Mouse (Mus musculus) granulocyte monocyte progenitor cell, adult 5-6 weeks (primary cell): ENCODE measurements around the gene Ankrd11. TPM values are rescaled to one million over a fixed set of nuclear protein-coding genes. Genes with fewer than 3 reads are reported as not detected.

Experiments used
- ATAC-seq: replicated peaks from 2 replicates; pipeline ENCODE4 v1.8.0; 2016; ENCODE audit warnings: mild to moderate bottlenecking, moderate TSS enrichment, inconsistent platforms; ENCODE audit not compliant: poor library complexity, severe bottlenecking
- total RNA-seq, 2 experiments: library from RNA; stranded (forward) in 1 of 2; stranded (reverse) in 1 of 2; fragments of 200-712, 200-1000 nt in 1 of 2; fragments of >200 nt in 1 of 2; fragmentation: Nextera tagmentation in 1 of 2; gene quantifications; 2 replicates each; pipeline ENCODE4 v1.2.3; 2014 to 2017

The Ankrd11 gene
- total RNA-seq, 2 experiments from 2014 or later: 63.9 to 86.3 TPM

DNA sequence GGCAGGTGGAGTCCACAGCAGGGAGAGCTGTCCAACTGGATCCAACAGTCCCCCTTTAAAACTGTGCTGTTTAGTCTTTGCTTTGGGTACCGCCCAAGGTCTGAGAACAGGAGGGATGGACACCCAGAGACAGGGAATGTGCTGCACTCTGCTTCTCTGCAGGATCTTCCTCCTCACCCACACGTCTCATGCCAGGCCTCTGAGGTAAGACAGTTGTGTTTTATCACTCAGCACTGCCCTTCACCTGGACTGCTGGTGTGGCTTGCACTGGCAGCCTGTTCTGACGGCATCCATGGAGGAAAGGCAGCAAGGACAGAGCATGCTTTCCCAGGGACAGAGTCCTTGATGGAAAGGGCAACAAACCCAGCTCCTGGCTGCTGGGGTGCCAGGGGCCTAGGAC lies 139.5 kb downstream of the Ankrd11 start:
- ATAC-seq: no peak

DNA sequence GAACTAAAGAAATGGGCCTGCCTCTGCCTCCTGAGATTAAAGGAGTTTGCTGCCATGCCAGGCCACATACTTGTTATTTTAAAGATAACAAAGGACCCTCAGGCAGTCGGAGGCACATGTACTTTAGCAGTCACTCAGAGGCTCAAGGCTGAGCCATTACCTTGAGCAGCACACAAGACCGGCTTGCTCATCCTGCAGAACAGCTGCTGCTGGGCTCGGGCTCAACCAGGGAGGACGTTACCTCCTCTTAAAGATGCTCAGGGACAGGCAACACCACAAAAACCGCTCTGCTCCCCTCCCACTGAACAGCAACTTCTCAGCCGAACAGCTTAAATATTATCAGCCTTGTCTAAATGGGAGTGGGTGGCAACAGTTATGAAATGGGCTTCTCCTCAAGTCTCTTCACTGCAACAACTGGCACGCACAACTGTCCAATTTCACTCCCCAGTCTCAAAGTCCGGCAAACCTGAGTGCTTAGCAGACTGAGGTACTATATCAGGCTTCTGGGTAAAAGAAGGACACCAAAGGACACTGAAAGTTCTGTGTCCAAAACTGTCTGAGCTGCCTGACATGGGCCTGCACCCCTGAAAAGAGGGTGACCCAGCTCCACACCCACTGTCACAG lies 140.1 kb downstream of the Ankrd11 start:
- no peak for ATAC-seq

DNA sequence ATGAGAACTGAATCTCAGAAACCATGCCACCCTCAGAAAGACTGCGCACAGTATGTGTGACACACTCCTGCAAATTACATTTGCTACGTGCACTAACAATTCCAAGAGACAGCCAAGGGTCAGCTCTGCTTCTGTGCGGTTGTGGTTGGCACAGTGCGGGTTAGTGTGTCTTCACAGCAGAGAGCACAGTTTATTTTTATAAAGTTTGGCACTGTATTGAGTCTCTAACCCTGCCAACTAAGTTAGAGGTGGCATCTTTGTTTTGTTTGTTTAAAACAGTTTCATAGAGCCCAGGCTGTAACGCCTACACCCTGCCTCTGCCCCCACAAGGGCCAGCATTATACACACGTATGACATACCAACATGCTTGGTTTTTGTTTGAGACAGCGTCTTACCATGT lies 140.6 kb downstream of the Ankrd11 start:
- ATAC-seq: no peak

DNA sequence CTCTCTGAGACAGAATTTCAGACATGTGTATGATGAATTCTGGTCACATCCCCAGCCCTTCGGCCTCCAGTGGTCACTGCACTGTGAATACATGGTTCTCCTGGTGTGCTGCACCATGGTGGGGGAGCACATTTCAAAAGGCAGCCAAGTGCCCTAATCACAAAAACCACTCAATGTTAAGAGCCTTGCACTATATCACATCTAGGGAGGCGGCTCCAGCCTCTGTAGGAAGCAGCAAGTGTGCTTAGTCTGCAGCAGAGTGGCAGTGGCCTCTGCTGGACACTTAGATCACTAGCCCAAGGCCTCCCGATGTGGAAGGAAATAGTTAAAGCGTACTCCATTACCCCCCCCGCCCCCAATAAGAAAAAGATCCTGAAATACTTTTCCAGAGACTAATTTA lies 143.0 kb downstream of the Ankrd11 start:
- ATAC-seq: no peak

DNA sequence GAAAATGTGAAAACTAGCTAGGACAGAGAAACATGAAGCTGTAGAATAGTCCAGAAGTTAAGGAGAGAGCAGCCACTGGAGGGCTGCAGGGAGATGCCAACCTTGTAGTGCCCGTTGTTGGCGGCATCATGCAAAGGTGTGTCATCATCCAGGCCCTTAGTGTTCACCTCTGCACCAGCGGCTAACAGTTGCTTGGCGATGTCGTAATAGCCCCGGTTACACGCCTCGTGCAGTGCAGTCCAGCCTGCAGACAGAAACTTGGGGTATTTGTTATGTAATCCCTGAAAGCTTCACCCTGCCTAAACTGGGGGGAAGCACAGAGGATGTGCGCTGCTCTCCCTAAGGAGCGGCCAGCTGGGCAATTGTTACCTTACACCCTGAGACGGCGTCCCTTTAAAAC lies 143.6 kb downstream of the Ankrd11 start:
- peak; percentile 96 for ATAC-seq

DNA sequence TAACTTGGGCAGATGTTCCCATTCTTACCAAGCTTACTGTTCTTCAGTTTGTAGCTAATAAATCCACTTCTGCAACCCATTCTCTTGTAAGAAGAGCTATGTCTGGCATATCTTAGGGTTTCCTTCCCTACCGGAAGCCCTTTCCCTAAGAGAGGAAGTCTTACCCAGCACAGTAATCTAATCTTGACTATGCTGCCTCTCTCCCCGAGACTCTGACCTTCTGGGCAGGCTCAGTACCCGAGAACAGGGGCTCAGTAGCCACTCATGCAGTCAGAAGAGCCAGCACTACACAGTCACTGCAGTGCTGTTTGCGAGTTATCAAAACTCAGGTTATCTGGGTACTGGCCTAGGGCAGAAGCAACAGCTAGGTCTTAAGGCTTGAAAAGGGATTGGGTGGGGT lies 144.1 kb downstream of the Ankrd11 start:
- peak; percentile 7; the same call in 1 of the 2 replicates for ATAC-seq

DNA sequence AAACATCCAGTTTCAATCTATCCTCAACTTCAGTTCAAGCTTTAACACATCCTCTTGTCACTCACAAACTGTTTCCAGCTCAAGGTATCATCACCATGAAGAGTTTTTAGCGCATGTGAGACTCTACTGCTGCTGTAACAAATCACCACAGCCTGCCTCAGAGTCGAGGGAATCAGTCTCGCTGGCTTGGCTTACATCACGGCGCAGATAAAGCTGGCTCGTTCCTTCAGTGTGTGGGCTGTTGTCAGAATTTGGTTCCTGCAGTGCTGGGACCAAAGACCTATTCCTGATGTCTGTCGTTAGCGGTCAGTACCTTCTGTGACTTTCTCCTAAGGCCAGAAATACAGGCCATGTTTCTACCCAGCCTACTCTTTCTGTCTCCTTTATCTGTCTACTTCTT lies 144.9 kb downstream of the Ankrd11 start:
- no peak for ATAC-seq

DNA sequence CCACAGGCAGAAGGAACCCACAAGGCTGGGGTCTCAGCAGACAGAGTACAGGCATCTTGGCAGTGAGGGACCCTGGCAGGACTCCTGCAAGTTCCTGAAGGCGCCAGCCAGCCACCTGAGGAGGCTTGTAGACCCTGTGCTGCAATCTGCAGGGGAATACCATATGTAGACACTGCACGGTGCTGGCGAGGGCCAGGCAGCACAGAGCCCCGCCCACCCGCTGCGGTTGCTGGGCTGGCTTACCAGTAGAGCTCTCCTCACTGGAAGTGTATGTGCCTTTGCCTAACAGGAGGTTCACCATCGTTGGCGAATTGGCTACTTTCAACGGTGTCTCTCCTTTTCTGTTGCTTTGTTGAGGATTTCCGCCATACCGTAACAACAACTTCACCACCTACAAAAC lies 145.8 kb downstream of the Ankrd11 start:
- ATAC-seq: no peak

DNA sequence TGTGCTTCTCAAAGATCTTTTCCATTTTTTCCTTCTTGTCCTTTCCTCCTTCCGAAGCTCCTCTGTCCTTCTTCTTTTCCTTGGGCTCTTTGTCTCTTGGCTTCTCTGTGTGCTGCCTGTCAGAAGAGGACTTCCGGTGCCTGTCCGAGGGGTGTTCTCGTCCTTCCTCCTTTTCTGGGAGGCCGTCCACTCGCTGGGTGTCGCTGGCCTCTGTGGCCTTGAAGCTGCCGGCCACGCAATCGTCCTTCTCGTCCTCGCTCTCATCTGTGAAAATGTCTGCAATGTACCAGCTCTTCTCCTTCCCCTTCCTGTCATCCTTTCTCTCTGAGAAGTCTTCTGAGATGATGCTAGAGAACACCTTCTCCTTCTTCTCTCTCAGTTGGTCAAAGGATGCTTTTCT lies 148.6 kb downstream of the Ankrd11 start:
- no peak for ATAC-seq

DNA sequence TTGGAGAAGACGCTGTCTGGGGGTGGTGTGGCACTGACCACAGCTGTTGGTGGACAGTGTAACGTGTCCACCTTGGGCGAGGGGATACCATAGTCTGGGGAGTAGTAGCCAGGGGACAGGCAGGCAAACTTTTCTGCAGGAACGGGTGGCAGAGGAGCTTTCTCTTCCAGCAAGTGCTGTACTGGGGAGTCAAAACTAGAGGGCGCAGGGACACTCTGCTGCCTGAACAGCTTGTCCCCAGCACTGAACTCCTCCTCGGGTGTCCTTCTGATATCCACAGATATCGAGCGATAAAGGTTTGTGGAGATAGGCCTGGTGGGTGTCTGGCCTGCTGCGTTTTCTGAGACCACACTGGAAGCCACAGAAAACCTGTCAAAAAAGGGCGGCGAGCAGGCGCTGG lies 150.6 kb downstream of the Ankrd11 start:
- no peak for ATAC-seq

DNA sequence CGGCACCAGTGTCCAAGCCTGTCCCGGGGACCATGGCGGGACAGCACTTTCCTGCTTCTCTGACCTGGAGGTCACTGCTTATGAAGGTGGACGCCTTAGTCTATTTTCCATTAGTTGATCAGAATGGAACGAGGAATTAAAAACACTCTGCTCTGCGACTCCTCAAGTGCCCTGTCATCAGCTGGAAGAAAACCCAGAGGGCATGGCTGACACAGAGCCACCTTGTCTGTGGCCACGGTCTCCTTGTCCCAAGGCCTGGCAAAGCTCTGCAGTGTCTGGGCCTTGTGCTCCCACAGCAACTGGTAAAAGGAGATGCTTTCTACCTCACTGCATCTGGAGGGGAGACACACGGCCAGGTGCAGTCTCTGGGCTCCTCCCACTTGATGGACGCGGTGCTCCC lies 158.4 kb downstream of the Ankrd11 start:
- ATAC-seq: no peak

DNA sequence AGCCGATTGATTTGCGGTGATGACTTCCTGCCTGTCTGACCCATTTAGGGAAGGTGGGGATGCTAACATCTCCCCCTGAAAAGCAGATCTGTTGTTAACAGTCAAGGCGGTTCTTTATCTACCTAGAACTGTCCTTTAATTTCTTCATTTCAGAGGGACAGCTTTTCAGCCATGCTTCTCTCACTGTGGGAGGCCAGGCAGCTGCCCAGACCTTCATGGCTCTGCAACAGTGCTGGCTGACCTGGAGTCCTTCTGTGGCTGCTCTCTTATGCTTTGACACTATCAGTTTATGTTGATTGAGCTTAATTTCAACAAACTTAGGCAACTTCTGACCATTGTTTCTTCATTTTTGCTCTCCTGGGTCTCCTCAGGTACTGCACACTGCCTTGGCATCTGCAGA lies 161.8 kb downstream of the Ankrd11 start:
- no peak for ATAC-seq

DNA sequence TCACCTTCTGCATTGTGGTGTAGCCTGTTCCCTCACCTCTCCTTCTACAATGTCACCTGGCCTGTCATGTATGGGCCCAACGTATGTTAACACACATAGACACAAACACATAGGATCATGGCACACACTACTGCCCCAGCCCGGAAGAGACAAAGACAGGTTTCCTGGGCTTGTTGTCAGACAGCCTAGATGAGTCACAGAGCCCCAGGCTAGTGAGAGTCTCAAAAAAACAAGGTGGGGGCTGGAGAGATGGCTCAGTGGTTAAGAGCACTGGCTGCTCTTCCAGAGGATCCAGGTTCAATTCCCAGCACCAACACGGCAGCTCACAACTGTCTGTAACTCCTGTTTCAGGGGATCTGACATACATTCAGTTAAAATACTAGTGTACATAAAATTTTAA lies 163.8 kb downstream of the Ankrd11 start:
- no peak for ATAC-seq

DNA sequence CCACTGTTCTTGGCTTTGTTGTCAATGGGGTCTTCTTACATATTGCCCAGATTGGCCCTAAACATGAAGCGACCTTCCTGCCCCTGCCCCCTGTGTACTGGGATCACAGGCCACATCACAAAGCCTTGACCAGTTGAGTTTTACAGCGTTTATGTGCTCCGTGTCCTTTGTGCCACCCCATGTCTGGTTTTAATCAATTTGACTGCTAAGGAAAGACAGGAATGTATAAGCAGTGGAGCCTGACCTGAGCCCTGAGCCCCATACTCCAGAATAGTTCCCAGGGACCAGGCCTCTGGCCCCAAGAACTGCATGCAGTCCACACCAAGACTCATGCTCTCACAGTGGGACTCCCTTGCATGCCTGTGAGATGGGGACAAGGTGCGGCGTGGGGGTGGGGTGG lies 166.9 kb downstream of the Ankrd11 start:
- ATAC-seq: no peak

DNA sequence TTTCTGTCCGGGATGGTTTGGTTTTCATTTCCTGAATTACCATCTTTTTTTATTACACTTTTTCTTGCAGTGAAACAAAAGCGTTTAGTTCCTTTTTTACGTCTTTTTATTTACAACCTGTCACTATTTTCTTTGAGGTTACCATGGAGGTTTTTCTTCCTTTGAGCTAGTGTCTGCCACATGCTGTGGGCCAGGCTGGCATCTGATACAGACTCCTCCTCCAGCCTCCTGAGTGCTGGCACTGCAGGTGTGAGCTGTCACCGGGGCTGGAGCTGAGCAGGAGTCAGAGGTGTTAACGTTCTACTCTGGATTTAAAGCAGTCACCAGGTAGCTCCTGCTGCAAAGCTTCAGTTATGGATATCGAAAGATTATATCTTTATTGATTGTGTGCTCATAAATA lies 168.9 kb downstream of the Ankrd11 start:
- ATAC-seq: peak; percentile 30

DNA sequence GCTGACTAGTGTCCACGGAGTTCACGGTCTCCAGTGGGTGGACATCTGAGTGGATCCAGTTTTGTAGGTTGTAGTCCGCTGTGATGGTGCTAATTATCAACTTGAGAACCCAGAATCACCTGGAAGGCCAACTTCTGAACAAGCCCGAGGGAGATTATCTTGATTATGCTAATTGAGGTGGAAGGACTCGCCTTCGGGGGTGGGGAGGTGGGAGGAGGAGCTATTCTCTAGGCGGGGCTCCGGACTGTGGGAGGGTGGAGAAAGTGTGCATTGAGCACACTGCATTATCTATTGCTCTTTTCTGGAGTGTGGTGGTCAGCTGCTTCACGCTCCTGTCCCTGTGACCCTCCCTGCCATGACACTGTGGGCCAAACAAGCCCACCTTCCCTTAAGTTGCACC lies 170.4 kb downstream of the Ankrd11 start:
- no peak for ATAC-seq

DNA sequence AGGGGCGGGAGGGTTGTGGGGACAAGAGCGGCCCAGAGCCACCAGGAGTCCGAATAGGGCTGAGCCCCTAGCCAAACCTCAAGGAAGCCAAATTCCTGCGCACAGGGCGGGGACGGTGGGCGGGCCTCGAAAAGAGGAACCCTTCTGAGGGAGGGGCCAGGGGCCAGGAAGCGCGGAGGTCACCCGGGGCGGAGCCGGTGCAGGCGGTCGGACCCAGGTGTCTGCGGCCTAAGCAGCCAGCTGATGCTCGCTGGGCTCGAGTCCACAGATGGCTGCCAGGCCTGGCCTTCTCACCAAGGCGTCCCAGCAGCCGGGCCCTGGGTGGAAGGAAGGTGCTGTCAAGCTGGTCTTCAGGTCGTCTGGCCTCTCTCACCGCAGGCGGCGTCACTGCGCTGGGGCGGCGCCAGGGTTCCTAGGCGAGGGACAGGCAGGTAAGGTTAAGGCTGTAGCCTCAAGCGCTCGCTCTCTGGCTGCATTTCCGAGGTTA lies 171.7 kb downstream of the Ankrd11 start:
- ATAC-seq: peak; percentile 90

DNA sequence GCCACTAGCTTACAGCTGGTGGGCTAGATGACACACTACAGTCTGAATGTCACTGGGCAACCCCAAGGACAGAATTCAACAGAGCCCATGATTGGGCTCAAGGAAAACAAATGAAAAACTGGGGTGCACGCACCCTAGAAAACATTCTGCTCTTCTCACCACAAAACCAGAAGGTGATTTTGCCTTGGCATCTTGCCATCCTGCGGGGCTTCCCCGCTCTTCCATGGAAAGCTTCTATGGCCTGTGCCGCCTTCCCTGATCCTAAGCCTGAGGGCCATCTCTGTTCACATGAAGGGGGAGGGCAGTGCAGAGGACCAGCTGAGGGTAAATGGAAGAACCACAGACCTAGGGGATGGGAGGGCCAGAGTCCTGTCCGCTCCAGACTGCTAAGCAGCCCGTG lies 174.1 kb downstream of the Ankrd11 start:
- ATAC-seq: no peak

DNA sequence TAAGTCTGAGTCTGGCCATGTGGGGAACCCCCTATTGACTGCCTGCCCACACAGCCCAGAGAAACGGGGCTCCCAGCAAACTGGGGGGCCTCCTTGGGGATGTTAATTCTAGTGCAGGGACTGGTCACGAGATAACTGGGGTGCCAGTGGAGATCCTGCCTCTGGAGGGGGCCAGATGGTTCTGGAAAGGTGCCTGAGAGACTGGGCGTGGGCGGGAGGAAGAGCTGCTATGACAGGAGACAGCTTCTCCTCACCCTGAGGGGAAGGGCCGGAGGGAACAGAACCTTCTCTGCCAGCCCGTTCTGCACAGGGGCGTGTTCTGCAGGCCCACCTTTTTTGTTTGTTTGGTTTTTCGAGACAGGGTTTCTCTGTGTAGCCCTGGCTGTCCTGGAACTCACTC lies 175.8 kb downstream of the Ankrd11 start:
- no peak for ATAC-seq

DNA sequence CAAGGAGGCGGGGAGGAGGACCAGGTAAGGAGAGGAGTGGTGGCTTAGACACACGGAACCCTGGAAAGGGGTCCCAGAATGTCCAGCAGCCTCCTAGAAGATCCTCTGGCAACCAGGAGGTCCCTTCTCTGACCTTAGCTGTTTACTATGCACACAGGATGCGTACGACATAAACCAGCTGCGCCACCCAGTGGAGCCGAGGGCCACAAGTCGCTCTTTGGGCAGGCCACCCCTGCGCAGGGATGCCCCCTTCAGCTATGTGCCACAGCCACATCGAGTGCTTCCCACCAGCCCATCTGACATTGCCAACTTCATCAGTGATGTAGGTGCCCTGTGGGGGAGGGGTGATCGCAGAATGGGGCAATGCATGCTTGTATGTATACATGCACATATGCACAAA lies 176.6 kb downstream of the Ankrd11 start:
- no peak for ATAC-seq

DNA sequence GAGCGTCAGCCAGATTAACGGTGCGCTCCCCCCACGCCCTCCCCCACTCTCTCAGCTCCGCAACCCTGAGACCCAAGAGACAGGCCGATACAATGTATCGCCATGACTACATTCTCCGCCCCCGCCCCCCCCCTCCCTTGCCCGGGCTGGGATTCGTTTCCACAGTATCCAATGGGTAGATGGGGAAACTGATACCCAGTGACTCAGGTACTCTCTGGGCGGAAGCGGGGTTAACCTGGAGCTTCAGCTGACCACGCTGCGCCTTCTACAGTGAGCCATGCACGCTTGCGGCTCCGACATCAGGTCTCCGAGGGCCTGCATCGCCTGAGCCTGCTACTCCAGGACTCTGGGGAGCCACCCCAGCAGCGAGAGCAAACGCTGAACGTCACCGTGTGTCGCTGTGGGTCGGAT lies 177.4 kb downstream of the Ankrd11 start:
- ATAC-seq: no peak

DNA sequence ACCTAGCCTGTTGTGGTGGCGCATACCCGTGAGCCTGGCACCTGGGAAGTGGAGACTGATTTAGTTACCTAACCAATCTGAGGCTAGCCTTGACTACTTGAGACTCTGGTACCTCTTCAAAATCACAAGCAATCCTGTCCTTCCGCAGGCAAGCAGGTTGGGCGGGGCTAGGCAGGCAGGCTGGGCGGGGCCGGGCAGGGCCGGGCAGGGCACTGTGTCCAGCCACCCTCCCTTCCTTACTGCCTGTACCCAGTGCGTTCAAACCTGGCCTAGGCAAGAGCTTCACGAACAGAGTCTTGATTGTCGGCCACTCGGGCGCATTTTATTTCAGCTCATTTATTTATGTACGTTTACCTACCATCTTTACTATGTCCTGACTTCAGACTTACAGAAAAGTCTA lies 182.2 kb downstream of the Ankrd11 start:
- no peak for ATAC-seq

DNA sequence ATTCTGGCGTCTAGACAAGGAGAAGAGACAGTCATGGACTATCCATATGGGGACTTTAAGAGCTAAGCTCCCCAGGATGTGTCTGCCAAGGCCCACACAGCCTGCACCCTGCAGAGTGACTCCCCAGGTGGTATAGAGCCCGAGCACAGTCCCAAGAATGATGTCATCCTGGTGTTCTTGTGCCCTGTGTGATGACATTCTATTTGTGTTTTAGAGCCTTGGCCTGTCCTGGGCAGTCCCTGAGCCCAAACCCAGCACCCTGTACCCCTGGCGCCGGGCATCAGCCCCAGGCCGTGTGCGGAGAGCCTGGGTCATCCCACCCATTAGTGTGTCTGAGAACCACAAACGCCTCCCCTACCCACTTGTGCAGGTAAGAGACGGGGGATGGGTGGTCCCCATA lies 185.8 kb downstream of the Ankrd11 start:
- no peak for ATAC-seq
